Mouse (Mus musculus) heart, postnatal 0 days (tissue): ENCODE results near the gene Llcfc1.

Experiments used
- CTCF ChIP-seq: IDR thresholded peaks from 2 replicates; pipeline ENCODE4 v1.5.1; 2016; ENCODE audit warnings: antibody characterized with exemption, control low read depth, low read depth
- EP300 ChIP-seq: IDR thresholded peaks from 2 replicates; pipeline ENCODE4 v1.6.1; 2016; ENCODE audit warnings: antibody characterized with exemption, low read depth

GRCm38 (mm10) chr6:41658487-41658886 is 25.7 kb upstream of the Llcfc1 start:
- TF ChIP-seq CTCF (no peak), EP300 (no peak)
